Mouse (Mus musculus) erythroblast, embryonic 14.5 days (primary cell): ENCODE measurements around the gene Srrm1. TPM values are rescaled to one million over a fixed set of nuclear protein-coding genes. Genes with fewer than 3 reads are reported as not detected.

Experiments
- H3K27me3 ChIP-seq: 2 replicates; pipeline ENCODE4 v1.6.1; 2012; ENCODE audit warnings: inconsistent platforms; ENCODE audit not compliant: control insufficient read depth
- H3K36me3 ChIP-seq: 2 replicates; pipeline ENCODE4 v1.6.1; 2012; ENCODE audit warnings: mild to moderate bottlenecking, inconsistent platforms; ENCODE audit not compliant: control insufficient read depth
- H3K4me1 ChIP-seq: 2 replicates; pipeline ENCODE4 v1.6.1; 2012; ENCODE audit warnings: inconsistent platforms; ENCODE audit not compliant: control insufficient read depth
- H3K4me3 ChIP-seq: replicated peaks from 2 replicates; pipeline ENCODE3; 2012; ENCODE audit warnings: moderate library complexity, mild to moderate bottlenecking, inconsistent platforms
- H3K9me3 ChIP-seq: 2 replicates; pipeline ENCODE4 v1.6.1; 2012; ENCODE audit warnings: low read length, inconsistent platforms, mixed read lengths; ENCODE audit not compliant: control insufficient read depth
- GATA1 ChIP-seq: IDR thresholded peaks from 2 replicates; pipeline ENCODE4 v1.6.1; 2012; ENCODE audit warnings: low read length, inconsistent platforms, mixed read lengths
- TAL1 ChIP-seq: IDR thresholded peaks from 3 replicates; pipeline ENCODE4 v1.6.1; 2012; ENCODE audit warnings: low read length, inconsistent platforms, mixed read lengths
- polyA plus RNA-seq: library from polyadenylated mRNA; stranded (reverse); fragments of >175 nt; gene quantifications from 2 replicates; pipeline ENCODE4 v1.2.3, GENCODE M21; 2012

Gene Srrm1
- polyA plus RNA-seq, 1 experiment = 52.9 TPM

DNA sequence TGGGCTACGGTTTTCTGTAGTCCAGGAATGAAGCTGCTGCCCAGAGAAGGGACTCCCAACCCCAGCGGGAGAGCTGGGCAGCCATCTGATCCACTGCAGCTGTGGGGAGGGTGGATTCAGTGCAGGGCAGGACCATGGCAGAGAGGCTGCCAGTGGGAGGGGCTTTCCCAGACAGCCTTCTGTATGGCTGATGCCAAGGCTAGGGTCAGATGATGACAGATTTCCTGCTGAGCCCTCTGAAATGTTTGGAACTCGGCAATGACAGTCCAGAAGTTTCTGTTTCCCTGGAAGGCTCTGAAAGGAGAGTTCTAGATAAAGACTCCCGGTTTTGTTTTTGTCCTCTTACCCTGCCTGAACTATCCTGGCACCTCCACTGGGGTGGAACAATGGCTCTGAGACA is 40.4 kb downstream of the Srrm1 start:
- Histone ChIP-seq H3K36me3 (peaks cover 48% of the 10 kb centered on the region), H3K4me1 (peaks cover 79% of the 10 kb centered on the region), H3K4me3 (peak overlapping the region; percentile 57), H3K27me3 (no peaks in the 10 kb centered on the region; the same call in 1 of the 2 replicates), H3K9me3 (peaks cover 15% of the 10 kb centered on the region)
- TF ChIP-seq TAL1 (no peak), GATA1 (no peak)

DNA sequence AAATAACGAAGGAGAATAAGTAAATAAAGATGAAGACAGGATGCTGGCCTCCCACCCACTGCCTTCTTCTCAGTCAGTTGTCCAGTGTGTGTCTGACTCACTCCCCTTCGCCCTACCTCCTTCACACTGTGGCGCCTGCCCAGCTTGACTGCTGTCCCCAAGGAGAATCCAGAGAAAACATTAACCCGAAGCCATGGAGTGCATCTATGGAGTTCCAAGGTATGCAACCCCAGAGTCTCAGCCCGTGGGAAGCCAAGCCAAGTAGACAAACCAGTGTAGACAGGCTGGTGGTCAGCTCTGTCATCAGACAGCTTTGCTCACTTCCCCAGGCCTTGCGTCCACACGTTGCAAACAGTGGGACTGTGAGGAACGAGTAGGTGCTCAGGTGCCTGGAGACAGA is 42.8 kb downstream of the Srrm1 start:
- Histone ChIP-seq H3K4me3 (no peak overlapping the region), H3K4me1 (peaks cover 84% of the 10 kb centered on the region), H3K27me3 (no peaks in the 10 kb centered on the region; the same call in 1 of the 2 replicates), H3K9me3 (peaks cover 7% of the 10 kb centered on the region), H3K36me3 (peaks cover 24% of the 10 kb centered on the region)
- TF ChIP-seq TAL1 (no peak), GATA1 (no peak)

- no peak overlapping the region for H3K4me3 ChIP-seq
- peaks cover 78% of the 10 kb centered on the region for H3K4me1 ChIP-seq
- peaks cover 18% of the 10 kb centered on the region for H3K36me3 ChIP-seq
- peaks cover under 1% of the 10 kb centered on the region for H3K9me3 ChIP-seq
- TF ChIP-seq GATA1 = no peak
- no peak for TF ChIP-seq TAL1
- H3K27me3 ChIP-seq = no peaks in the 10 kb centered on the region
Measured at GRCm38 (mm10) chr4:135309726-135310125, 43.4 kb downstream of the Srrm1 start.

DNA sequence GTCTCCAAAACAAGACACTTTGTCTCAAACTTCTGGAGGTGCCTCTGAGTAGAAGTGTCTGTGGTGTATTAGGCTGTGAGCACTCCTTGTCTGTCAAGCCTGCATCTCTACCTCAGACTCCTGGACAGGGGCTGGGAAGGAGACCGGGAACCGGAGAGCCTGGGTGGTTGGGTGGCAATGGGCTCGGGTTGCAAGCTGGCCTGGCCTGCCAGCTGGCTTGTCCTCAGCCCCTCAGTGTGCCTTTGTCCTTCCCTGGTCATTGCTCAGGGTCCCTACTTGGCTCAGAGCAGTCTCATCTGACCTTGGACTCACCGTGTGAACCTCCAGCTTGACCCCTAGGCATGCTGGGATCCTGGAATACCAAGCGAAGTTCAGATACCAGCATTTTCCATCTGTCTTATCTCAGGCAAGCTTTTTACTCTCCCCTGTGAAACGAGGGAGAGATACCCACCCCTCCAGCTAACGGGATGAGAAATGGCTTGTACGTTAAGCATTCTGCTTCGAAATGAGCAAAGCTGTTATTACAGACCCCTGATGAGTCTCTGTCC is 43.9 kb downstream of the Srrm1 start:
- H3K36me3 ChIP-seq = peaks cover 13% of the 10 kb centered on the region
- no peaks in the 10 kb centered on the region for H3K9me3 ChIP-seq
- no peaks in the 10 kb centered on the region for H3K27me3 ChIP-seq
- H3K4me1 ChIP-seq = peaks cover 73% of the 10 kb centered on the region
- no peak for TF ChIP-seq GATA1
- no peak for TF ChIP-seq TAL1
- H3K4me3 ChIP-seq = no peak overlapping the region

GRCm38 (mm10) chr4:135306971-135307632 is 46.0 kb downstream of the Srrm1 start:
- peak overlapping the region; percentile 56 for H3K4me3 ChIP-seq
- H3K9me3 ChIP-seq = no peaks in the 10 kb centered on the region
- H3K27me3 ChIP-seq = no peaks in the 10 kb centered on the region
- no peak for TF ChIP-seq TAL1
- no peak for TF ChIP-seq GATA1
- peaks cover 59% of the 10 kb centered on the region for H3K4me1 ChIP-seq
- H3K36me3 ChIP-seq = no peaks in the 10 kb centered on the region; the same call in 1 of the 2 replicates

DNA sequence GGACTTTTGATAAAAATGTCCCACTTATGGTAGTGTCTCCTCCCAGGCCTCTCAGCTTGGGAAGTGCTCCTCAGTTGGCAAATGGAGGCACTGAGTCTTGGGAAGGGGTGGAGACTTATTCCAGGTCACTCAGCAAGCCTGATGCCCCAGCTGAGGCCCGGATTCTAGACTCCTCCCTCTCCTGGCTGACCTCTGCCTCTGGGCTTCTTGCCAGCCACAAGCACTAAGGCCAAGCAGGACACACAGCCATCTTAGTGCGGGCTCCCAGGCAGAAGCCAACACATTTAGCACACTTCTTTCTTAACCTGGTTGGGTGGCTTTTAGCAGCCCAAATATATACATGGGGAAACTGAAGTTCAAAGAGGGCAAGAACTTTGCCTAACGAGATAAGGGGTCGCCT is 46.6 kb downstream of the Srrm1 start:
- Histone ChIP-seq H3K4me3 (peak overlapping the region; percentile 56), H3K4me1 (peaks cover 61% of the 10 kb centered on the region), H3K36me3 (no peaks in the 10 kb centered on the region; the same call in 1 of the 2 replicates), H3K9me3 (no peaks in the 10 kb centered on the region), H3K27me3 (no peaks in the 10 kb centered on the region)
- TF ChIP-seq TAL1 (no peak), GATA1 (no peak)

DNA sequence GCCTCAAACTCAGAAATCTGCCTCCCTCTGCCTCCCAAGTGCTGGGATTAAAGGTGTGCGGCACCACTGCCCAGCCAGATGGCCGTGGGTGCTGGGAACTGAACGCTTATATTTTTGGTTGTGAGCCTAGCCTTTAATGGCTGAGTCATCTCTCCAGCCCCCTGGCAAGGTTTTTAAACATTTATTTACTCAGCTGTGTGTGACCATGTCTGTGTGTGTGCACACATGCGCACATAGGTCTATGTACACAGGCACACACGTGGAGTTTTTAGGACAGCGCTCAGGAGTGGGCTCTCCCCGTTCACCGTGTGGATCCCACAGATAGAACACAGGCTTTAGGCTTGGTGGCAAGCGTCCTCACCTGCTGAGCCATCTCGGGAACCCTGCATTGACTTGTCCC is 50.9 kb downstream of the Srrm1 start:
- H3K4me1 ChIP-seq = peaks cover 65% of the 10 kb centered on the region
- H3K36me3 ChIP-seq = no peaks in the 10 kb centered on the region
- H3K4me3 ChIP-seq = no peak overlapping the region
- no peaks in the 10 kb centered on the region for H3K9me3 ChIP-seq
- no peak for TF ChIP-seq GATA1
- no peak for TF ChIP-seq TAL1
- H3K27me3 ChIP-seq = no peaks in the 10 kb centered on the region

- Histone ChIP-seq H3K27me3 (no peaks in the 10 kb centered on the region), H3K36me3 (no peaks in the 10 kb centered on the region), H3K4me3 (no peak overlapping the region), H3K9me3 (no peaks in the 10 kb centered on the region), H3K4me1 (peaks cover 65% of the 10 kb centered on the region)
- TF ChIP-seq GATA1 = no peak
- TF ChIP-seq TAL1 = no peak
Measured at GRCm38 (mm10) chr4:135301166-135301565, 52.0 kb downstream of the Srrm1 start.

DNA sequence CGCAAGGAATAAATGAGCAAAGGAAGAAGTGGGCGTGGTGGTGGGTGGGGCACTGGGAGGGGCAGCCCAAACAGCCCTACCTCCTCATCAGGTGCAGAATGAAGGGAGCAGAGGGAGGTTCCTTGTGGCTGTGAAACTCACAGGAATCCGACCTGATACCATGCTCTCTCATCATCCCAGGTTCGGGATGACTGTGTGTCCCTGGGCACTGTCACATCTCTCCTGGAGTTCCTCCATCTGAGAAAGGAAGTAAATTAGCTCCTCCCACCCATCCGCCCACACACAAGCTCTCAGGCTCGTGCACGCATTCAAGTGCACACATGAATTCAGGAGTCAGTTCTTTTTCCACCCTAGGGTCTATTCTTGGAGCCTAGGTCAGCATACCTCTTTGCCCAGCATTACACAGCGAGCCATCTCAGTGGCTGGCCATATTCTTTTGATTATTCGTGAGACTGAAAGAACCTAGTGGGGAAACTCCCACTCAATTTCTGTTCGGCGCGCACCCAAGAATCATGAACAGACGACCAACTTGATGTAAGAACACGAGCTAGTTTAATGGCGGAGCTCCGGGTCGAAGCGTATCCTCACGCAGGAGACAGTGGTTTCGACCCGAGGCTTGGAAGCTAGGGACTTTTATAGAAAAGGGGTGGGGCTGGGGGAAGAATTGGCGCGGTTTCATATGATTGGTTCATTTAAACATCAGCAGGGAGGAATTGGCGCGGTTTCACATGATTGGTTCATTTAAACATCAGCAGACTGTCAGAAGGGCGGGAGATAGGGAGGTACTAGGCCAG is 52.7 kb downstream of the Srrm1 start:
- H3K36me3 ChIP-seq = no peaks in the 10 kb centered on the region
- TF ChIP-seq GATA1 = no peak
- no peak for TF ChIP-seq TAL1
- H3K4me3 ChIP-seq = no peak overlapping the region
- peaks cover 60% of the 10 kb centered on the region for H3K4me1 ChIP-seq
- H3K27me3 ChIP-seq = no peaks in the 10 kb centered on the region
- H3K9me3 ChIP-seq = no peaks in the 10 kb centered on the region
